Mouse (Mus musculus) embryonic fibroblast, embryonic 13.5 days (primary cell): Measurements from ENCODE around the gene Ak8.

Experiments used
- CTCF ChIP-seq: IDR thresholded peaks from 2 replicates; pipeline ENCODE4 v1.5.1; 2011; ENCODE audit warnings: mild to moderate bottlenecking, control low read depth, low read length, moderate library complexity, borderline replicate concordance; ENCODE audit not compliant: insufficient read depth
- POLR2A ChIP-seq: IDR thresholded peaks from 2 replicates; pipeline ENCODE4 v1.6.1; 2011; ENCODE audit warnings: low read depth, mild to moderate bottlenecking, control low read depth, low read length, moderate library complexity

DNA sequence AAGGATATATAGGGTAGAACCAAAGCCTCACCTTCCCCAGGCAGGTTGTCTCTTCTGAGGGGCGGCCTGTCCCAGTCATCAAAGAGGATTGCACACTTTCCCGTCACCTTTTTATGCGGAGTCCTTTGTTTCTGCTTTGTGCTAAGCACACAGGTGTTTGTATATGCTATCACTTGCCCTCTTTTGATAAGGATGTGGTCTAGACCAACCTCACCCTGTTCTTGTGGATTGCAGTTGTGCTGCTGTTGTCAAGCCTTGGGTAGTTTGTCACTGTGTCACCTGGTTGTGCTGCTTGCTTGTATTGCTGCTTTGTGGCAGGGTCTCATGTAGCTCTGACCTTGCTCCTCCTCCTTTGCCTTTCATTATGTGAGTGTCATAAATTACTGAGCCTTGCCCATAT, 152.6 kb downstream of the Ak8 start:
- no peak for TF ChIP-seq CTCF
- TF ChIP-seq POLR2A, result no peak
